Mouse (Mus musculus): ENCODE data around the gene Lst1. TPM values are rescaled to one million over a fixed set of nuclear protein-coding genes. Genes with fewer than 3 reads are reported as not detected.

Lst1 gene
- polyA plus RNA-seq, 1 experiment from 2014 or later = 29.0 TPM

GRCm38 (mm10) chr17:35164568-35165450 is 23.4 kb downstream of the Lst1 start, which contains the start of gene Prrc2a:
TSS of gene Prrc2a (minus strand) at chr17:35164897.
- Histone ChIP-seq H3K36me3 (peaks cover 33% of the 10 kb centered on the region), H3K27ac (peak within 1 kb of the TSS; percentile 93), H3K4me3 (replicated peaks) (peak within 1 kb of the TSS; percentile 97), H3K27me3 (no peaks in the 10 kb centered on the region), H3K4me1 (replicated peaks) (peaks cover 42% of the 10 kb centered on the region), H3K4me2 (peak within 1 kb of the TSS; percentile 90), H3K9me3 (replicated peaks) (no peaks in the 10 kb centered on the region), H3K9ac (peak within 1 kb of the TSS; percentile 100)
- DNase-seq (peak; percentile 95), ATAC-seq (ENCODE audit: low read depth) (peak; percentile 93)
- under 1% methylated on average over 74 of the region's 89 CpGs for WGBS (ENCODE audit: insufficient replicate concordance)

GRCm38 (mm10) chr17:35164218-35164567 is 24.0 kb downstream of the Lst1 start:
- H3K4me1 ChIP-seq (replicated peaks) = peaks cover 42% of the 10 kb centered on the region
- ATAC-seq (ENCODE audit: low read depth) = no peak
- WGBS (ENCODE audit: insufficient replicate concordance) = 0% methylated on average over 28 of the region's 28 CpGs
- peak overlapping the region; percentile 100 for H3K9ac ChIP-seq
- H3K27ac ChIP-seq = peak overlapping the region; percentile 93
- peak overlapping the region; percentile 97 for H3K4me3 ChIP-seq (replicated peaks)
- H3K27me3 ChIP-seq = no peaks in the 10 kb centered on the region
- DNase-seq = no peak
- peak overlapping the region; percentile 90 for H3K4me2 ChIP-seq
- H3K36me3 ChIP-seq = peaks cover 39% of the 10 kb centered on the region
- no peaks in the 10 kb centered on the region for H3K9me3 ChIP-seq (replicated peaks)

GRCm38 (mm10) chr17:35163326-35164081 is 24.7 kb downstream of the Lst1 start:
- WGBS (ENCODE audit: insufficient replicate concordance) = 10% methylated on average over 8 of the region's 8 CpGs
- H3K4me2 ChIP-seq = peak overlapping the region; percentile 90
- peaks cover 42% of the 10 kb centered on the region for H3K4me1 ChIP-seq (replicated peaks)
- no peaks in the 10 kb centered on the region for H3K9me3 ChIP-seq (replicated peaks)
- peak overlapping the region; percentile 97 for H3K4me3 ChIP-seq (replicated peaks)
- DNase-seq = no peak
- no peaks in the 10 kb centered on the region for H3K27me3 ChIP-seq
- H3K36me3 ChIP-seq = peaks cover 46% of the 10 kb centered on the region
- no peak for ATAC-seq (ENCODE audit: low read depth)
- H3K27ac ChIP-seq = peak overlapping the region; percentile 93
- H3K9ac ChIP-seq = peak overlapping the region; percentile 100

- no peak for DNase-seq
- H3K4me3 ChIP-seq (replicated peaks) = peak overlapping the region; percentile 97
- peak overlapping the region; percentile 100 for H3K9ac ChIP-seq
- no peak for ATAC-seq (ENCODE audit: low read depth)
- peaks cover 42% of the 10 kb centered on the region for H3K4me1 ChIP-seq (replicated peaks)
- H3K36me3 ChIP-seq = peaks cover 53% of the 10 kb centered on the region
- no peaks in the 10 kb centered on the region for H3K27me3 ChIP-seq
- H3K4me2 ChIP-seq = peak overlapping the region; percentile 90
- WGBS (ENCODE audit: insufficient replicate concordance) = 61% methylated on average over 12 of the region's 12 CpGs
- H3K27ac ChIP-seq = 0 out of 2 replicates have a peak overlapping the region, but pooled peaks have one; percentile 10
- H3K9me3 ChIP-seq (replicated peaks) = no peaks in the 10 kb centered on the region
Observed at GRCm38 (mm10) chr17:35162730-35163129, 25.5 kb downstream of the Lst1 start.

GRCm38 (mm10) chr17:35162121-35162520 is 26.1 kb downstream of the Lst1 start:
- Histone ChIP-seq H3K36me3 (peaks cover 59% of the 10 kb centered on the region), H3K27me3 (no peaks in the 10 kb centered on the region), H3K9me3 (replicated peaks) (no peaks in the 10 kb centered on the region), H3K4me3 (replicated peaks) (peak overlapping the region; percentile 97), H3K4me1 (replicated peaks) (peaks cover 42% of the 10 kb centered on the region), H3K27ac (peak overlapping the region; percentile 18; the same call in 1 of the 2 replicates), H3K4me2 (peak overlapping the region; percentile 90), H3K9ac (peak overlapping the region; percentile 100)
- DNase-seq = no peak
- ATAC-seq (ENCODE audit: low read depth) = no peak
- 76% methylated on average over 14 of the region's 14 CpGs for WGBS (ENCODE audit: insufficient replicate concordance)

GRCm38 (mm10) chr17:35161421-35161820 is 26.8 kb downstream of the Lst1 start:
- WGBS (ENCODE audit: insufficient replicate concordance) = 83% methylated on average over 11 of the region's 11 CpGs
- peaks cover 66% of the 10 kb centered on the region for H3K36me3 ChIP-seq
- H3K27me3 ChIP-seq = no peaks in the 10 kb centered on the region
- no peak overlapping the region for H3K9ac ChIP-seq
- peaks cover 40% of the 10 kb centered on the region for H3K4me1 ChIP-seq (replicated peaks)
- no peak for ATAC-seq (ENCODE audit: low read depth)
- DNase-seq = no peak
- H3K4me3 ChIP-seq (replicated peaks) = no peak overlapping the region
- no peak overlapping the region for H3K27ac ChIP-seq
- peak overlapping the region; percentile 16; the same call in 1 of the 2 replicates for H3K4me2 ChIP-seq
- H3K9me3 ChIP-seq (replicated peaks) = no peaks in the 10 kb centered on the region

GRCm38 (mm10) chr17:35159638-35160037 is 28.6 kb downstream of the Lst1 start:
- Histone ChIP-seq H3K36me3 (peaks cover 84% of the 10 kb centered on the region), H3K4me1 (replicated peaks) (peaks cover 32% of the 10 kb centered on the region), H3K9me3 (replicated peaks) (no peaks in the 10 kb centered on the region), H3K27me3 (no peaks in the 10 kb centered on the region), H3K4me2 (no peak overlapping the region), H3K9ac (no peak overlapping the region), H3K27ac (no peak overlapping the region), H3K4me3 (replicated peaks) (no peak overlapping the region)
- ATAC-seq (ENCODE audit: low read depth) (no peak), DNase-seq (no peak)
- 83% methylated on average over 7 of the region's 7 CpGs for WGBS (ENCODE audit: insufficient replicate concordance)

GRCm38 (mm10) chr17:35158850-35159593 is 29.2 kb downstream of the Lst1 start:
- peaks cover 33% of the 10 kb centered on the region for H3K4me1 ChIP-seq (replicated peaks)
- no peak overlapping the region for H3K4me2 ChIP-seq
- peaks cover 90% of the 10 kb centered on the region for H3K36me3 ChIP-seq
- 84% methylated on average over 16 of the region's 16 CpGs for WGBS (ENCODE audit: insufficient replicate concordance)
- H3K9ac ChIP-seq = no peak overlapping the region
- H3K9me3 ChIP-seq (replicated peaks) = no peaks in the 10 kb centered on the region
- no peak overlapping the region for H3K27ac ChIP-seq
- no peaks in the 10 kb centered on the region for H3K27me3 ChIP-seq
- H3K4me3 ChIP-seq (replicated peaks) = no peak overlapping the region
- no peak for DNase-seq
- ATAC-seq (ENCODE audit: low read depth) = no peak

- DNase-seq (no peak), ATAC-seq (ENCODE audit: low read depth) (no peak)
- Histone ChIP-seq H3K36me3 (peaks cover 100% of the 10 kb centered on the region), H3K9me3 (replicated peaks) (no peaks in the 10 kb centered on the region), H3K4me3 (replicated peaks) (no peak overlapping the region), H3K27ac (no peak overlapping the region), H3K4me1 (replicated peaks) (peaks cover 21% of the 10 kb centered on the region), H3K4me2 (no peak overlapping the region), H3K27me3 (no peaks in the 10 kb centered on the region), H3K9ac (no peak overlapping the region)
- WGBS (ENCODE audit: insufficient replicate concordance) = 87% methylated on average over 8 of the region's 8 CpGs
Observed at GRCm38 (mm10) chr17:35157661-35158175, 30.5 kb downstream of the Lst1 start.

- peaks cover 17% of the 10 kb centered on the region for H3K4me1 ChIP-seq (replicated peaks)
- H3K27me3 ChIP-seq = no peaks in the 10 kb centered on the region
- 80% methylated on average over 8 of the region's 8 CpGs for WGBS (ENCODE audit: insufficient replicate concordance)
- H3K9me3 ChIP-seq (replicated peaks) = no peaks in the 10 kb centered on the region
- ATAC-seq (ENCODE audit: low read depth) (no peak), DNase-seq (no peak)
- no peak overlapping the region for H3K9ac ChIP-seq
- H3K4me3 ChIP-seq (replicated peaks) = no peak overlapping the region
- H3K27ac ChIP-seq = no peak overlapping the region
- H3K4me2 ChIP-seq = no peak overlapping the region
- H3K36me3 ChIP-seq = peaks cover 100% of the 10 kb centered on the region
Observed at GRCm38 (mm10) chr17:35157254-35157653, 31.0 kb downstream of the Lst1 start.
